Mouse (Mus musculus) 3T3-L1 (cell line): ENCODE measurements around the gene Cwc25.

Source experiments
- DNase-seq: peaks from one replicate; pipeline ENCODE4 v3.0.0-alpha.2; 2015; ENCODE audit warnings: low read depth, low spot score

Cwc25 gene

GRCm38 (mm10) chr11:97766154-97766881, at the start of gene Cwc25:
Cwc25 (minus strand) TSS chr11:97766556.
- DNase-seq = peak; percentile 99

- DNase-seq = no peak
Observed at GRCm38 (mm10) chr11:97815736-97816135, 49.4 kb upstream of the Cwc25 start.

GRCm38 (mm10) chr11:97813746-97814515, 47.6 kb upstream of the Cwc25 start:
- no peak for DNase-seq

- DNase-seq = no peak
Observed at GRCm38 (mm10) chr11:97813085-97813484, 46.7 kb upstream of the Cwc25 start.

- no peak for DNase-seq
Observed at GRCm38 (mm10) chr11:97812491-97812921, 46.1 kb upstream of the Cwc25 start.

GRCm38 (mm10) chr11:97811569-97812362, 45.4 kb upstream of the Cwc25 start:
- DNase-seq = no peak

- no peak for DNase-seq
Observed at GRCm38 (mm10) chr11:97810970-97811369, 44.6 kb upstream of the Cwc25 start.

GRCm38 (mm10) chr11:97810356-97810755, 44.0 kb upstream of the Cwc25 start:
- DNase-seq = no peak

- DNase-seq = no peak
Observed at GRCm38 (mm10) chr11:97809235-97810121, 43.1 kb upstream of the Cwc25 start.

GRCm38 (mm10) chr11:97808621-97809234, 42.4 kb upstream of the Cwc25 start:
- DNase-seq = no peak

GRCm38 (mm10) chr11:97808093-97808492, 41.7 kb upstream of the Cwc25 start:
- DNase-seq = peak; percentile 78

GRCm38 (mm10) chr11:97807626-97808025, 41.3 kb upstream of the Cwc25 start:
- no peak for DNase-seq

- no peak for DNase-seq
Observed at GRCm38 (mm10) chr11:97806613-97806964, 40.2 kb upstream of the Cwc25 start.

- DNase-seq = no peak
Observed at GRCm38 (mm10) chr11:97805662-97806612, 39.6 kb upstream of the Cwc25 start.

- peak; percentile 83 for DNase-seq
Observed at GRCm38 (mm10) chr11:97804841-97805661, 38.7 kb upstream of the Cwc25 start.

GRCm38 (mm10) chr11:97803847-97804246, 37.5 kb upstream of the Cwc25 start:
- no peak for DNase-seq

GRCm38 (mm10) chr11:97802495-97802894, 36.1 kb upstream of the Cwc25 start:
- DNase-seq = no peak

- no peak for DNase-seq
Observed at GRCm38 (mm10) chr11:97802194-97802470, 35.8 kb upstream of the Cwc25 start.
